8 mouse cellular contexts compared by ENCODE assay signal in the genomic region with DNA sequence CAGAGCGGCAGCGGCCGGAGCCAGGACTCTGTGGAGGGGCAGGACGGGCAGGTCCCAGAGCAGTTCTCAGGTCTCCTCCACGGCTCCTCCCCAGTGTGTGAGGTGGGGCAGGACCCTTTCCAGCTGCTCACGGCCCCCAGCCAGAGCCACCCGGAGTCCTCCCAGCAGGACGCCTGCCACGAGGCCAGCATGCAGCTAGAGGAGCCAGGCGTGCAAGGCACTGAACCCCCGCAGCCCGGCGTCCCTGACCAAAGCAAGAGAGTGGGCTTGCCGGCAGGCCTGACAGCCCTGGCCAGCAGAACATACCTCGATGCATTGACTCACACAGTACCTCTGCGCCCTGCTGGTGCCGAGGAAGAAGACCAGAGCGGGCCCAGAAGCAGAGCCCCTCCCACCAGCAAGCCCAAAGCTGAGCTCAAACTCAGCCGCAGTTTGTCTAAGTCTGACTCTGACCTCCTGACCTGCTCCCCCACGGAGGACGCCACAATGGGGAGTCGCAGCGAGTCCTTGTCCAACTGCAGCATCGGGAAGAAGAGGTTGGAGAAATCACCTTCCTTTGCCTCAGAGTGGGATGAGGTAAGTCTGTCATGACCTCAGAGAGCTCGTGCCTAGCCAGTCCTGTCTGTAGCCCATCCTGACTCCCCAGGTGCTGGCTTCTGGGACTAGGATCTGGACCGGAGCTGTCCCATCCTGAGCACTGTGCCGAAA.
A peak's percentile ranks its signal among the peaks of the same experiment; 100 is the strongest.
DNase-seq lines count a peak whose midpoint lies in the region; ATAC-seq and TF ChIP-seq lines count a peak whose summit lies in the region.

No protein-coding gene starts in this region.

- peak; percentile 77 for ATAC-seq in kidney, embryonic 16.5 days (ENCODE audit: low FRiP score, low TSS enrichment)

- peak overlapping the region; percentile 71 for H3K27ac ChIP-seq in cortical plate, adult 2 months (ENCODE audit: insufficient read depth, low read length)
- peak overlapping the region; percentile 98 for H3K27ac ChIP-seq in heart, adult 2 months
- peak overlapping the region; percentile 87 for H3K27ac ChIP-seq in kidney, embryonic 16.5 days (ENCODE audit: low read length)

- no peaks in the 10 kb centered on the region for H3K27me3 ChIP-seq in heart, adult 2 months (ENCODE audit: control insufficient read depth, insufficient read depth, low read length)
- no peaks in the 10 kb centered on the region for H3K27me3 ChIP-seq in kidney, embryonic 16.5 days (ENCODE audit: insufficient read depth, low read length)
- no peaks in the 10 kb centered on the region for H3K27me3 ChIP-seq in megakaryocyte, embryonic 14.5 days (replicated peaks)

- peak overlapping the region; percentile 23 for H3K4me3 ChIP-seq in cortical plate, adult 2 months (ENCODE audit: insufficient read depth, low read length)
- peak overlapping the region; percentile 58 for H3K4me3 ChIP-seq in heart, adult 2 months
- peak overlapping the region; percentile 20 for H3K4me3 ChIP-seq in kidney, embryonic 16.5 days (ENCODE audit: low read length)
- peak overlapping the region; percentile 93 for H3K4me3 ChIP-seq in megakaryocyte, embryonic 14.5 days (replicated peaks)

- TF ChIP-seq CTCF in cortical plate, adult 2 months (IDR thresholded peaks at IDR 0.05; ENCODE audit: extremely low read depth, insufficient read depth, low read length): no peak
- TF ChIP-seq CTCF in heart, adult 2 months (IDR thresholded peaks at IDR 0.05): peak; percentile 46

- H3K4me2 ChIP-seq in kidney, embryonic 16.5 days (replicated peaks; ENCODE audit: low read depth, low read length): peak overlapping the region; percentile 50

- H3K4me1 ChIP-seq in cortical plate, adult 2 months (ENCODE audit: control insufficient read depth, insufficient read depth, low read length): peaks cover 11% of the 10 kb centered on the region
- H3K4me1 ChIP-seq in heart, adult 2 months (ENCODE audit: control insufficient read depth, insufficient read depth, low read length): peaks cover 40% of the 10 kb centered on the region
- peaks cover 39% of the 10 kb centered on the region for H3K4me1 ChIP-seq in kidney, embryonic 16.5 days (ENCODE audit: insufficient read depth, low read length)
- peaks cover 93% of the 10 kb centered on the region for H3K4me1 ChIP-seq in megakaryocyte, embryonic 14.5 days

- peak overlapping the region; percentile 89 for H3K9ac ChIP-seq in heart, adult 2 months (ENCODE audit: low read depth, low read length)
- H3K9ac ChIP-seq in kidney, embryonic 16.5 days (replicated peaks; ENCODE audit: low read length): peak overlapping the region; percentile 57

- peaks cover 11% of the 10 kb centered on the region for H3K36me3 ChIP-seq in heart, adult 2 months (ENCODE audit: control insufficient read depth, insufficient read depth, low read length)
- no peaks in the 10 kb centered on the region; the same call in 1 of the 2 replicates for H3K36me3 ChIP-seq in kidney, embryonic 16.5 days (ENCODE audit: insufficient read depth, low read length)
- peaks cover 69% of the 10 kb centered on the region for H3K36me3 ChIP-seq in megakaryocyte, embryonic 14.5 days (replicated peaks; ENCODE audit: low read length)

- intact Hi-C loops in heart, adult 2 months (cut with DNase I): loop anchor here (5.0 kb wide), 2 partner anchors 34 to 169 kb away; partner anchors contain the start of gene Zfp523

- DNase-seq in 416B (ENCODE audit: low read depth): peak; percentile 80
- peak; percentile 69 to 77 for DNase-seq in heart, adult 2 months
- DNase-seq in testis, postnatal 10 days (ENCODE audit: low spot score): peak; percentile 63
- DNase-seq in layer of hippocampus, postnatal 14 days (ENCODE audit: low spot score in 2 of 2): no peak
- no peak for DNase-seq in embryo, embryonic 11 days

- TF ChIP-seq POLR2A in cortical plate, adult 2 months (IDR thresholded peaks at IDR 0.05; ENCODE audit: extremely low read depth, insufficient read depth, low read length): no peak
- TF ChIP-seq POLR2A in heart, adult 2 months (IDR thresholded peaks at IDR 0.05; ENCODE audit: insufficient read depth, low read depth, low read length): no peak; the same call in 1 of the 2 replicates

- H3K9me3 ChIP-seq in kidney, embryonic 16.5 days (ENCODE audit: low read length): no peaks in the 10 kb centered on the region
- no peaks in the 10 kb centered on the region for H3K9me3 ChIP-seq in megakaryocyte, embryonic 14.5 days

- TF ChIP-seq EP300 in heart, adult 2 months (IDR thresholded peaks at IDR 0.05; ENCODE audit: insufficient read depth, low read depth, low read length): 0 out of 2 replicates have a peak, but pooled peaks have one; percentile 8

- WGBS in heart, adult 2 months: 6% methylated on average over 27 of the region's 27 CpGs
- 22% methylated on average over 27 of the region's 27 CpGs for WGBS in kidney, embryonic 16.5 days

- H3K79me2 ChIP-seq in heart, adult 2 months (replicated peaks; ENCODE audit: control insufficient read depth, insufficient read depth, low read length): peaks cover 9% of the 10 kb centered on the region; the same call in 1 of the 2 replicates

Comparison
In these comparisons a context has a peak if more than half of its experiments do, and no peak if none do; other contexts are left out.
1. DNase-seq: peak in 416B (single experiment), heart, adult 2 months (2 of 2) and testis, postnatal 10 days (single experiment); none in layer of hippocampus, postnatal 14 days (0 of 2) and embryo, embryonic 11 days (single experiment).
2. H3K4me3 ChIP-seq: peak in every context shown above with its lines; median percentile 93 in megakaryocyte, embryonic 14.5 days; 58 in heart, adult 2 months; 23 in cortical plate, adult 2 months; 20 in kidney, embryonic 16.5 days.
3. Peak in every context shown above with its lines, with median percentiles within 50 percentile points of each other: H3K27ac ChIP-seq.